Mouse (Mus musculus) lung, postnatal 0 days (tissue): ENCODE measurements around the gene Pde4c.

ENCODE experiments used
- CTCF ChIP-seq: IDR thresholded peaks from 2 replicates; pipeline ENCODE4 v1.5.1; 2016; ENCODE audit warnings: antibody characterized with exemption, mild to moderate bottlenecking
- EP300 ChIP-seq: IDR thresholded peaks from 2 replicates; pipeline ENCODE4 v1.6.1; 2016; ENCODE audit warnings: antibody characterized with exemption, mild to moderate bottlenecking, control low read depth

GRCm38 (mm10) chr8:70798281-70798680, 74.8 kb downstream of the Pde4c start:
- TF ChIP-seq CTCF (no peak), EP300 (peak; percentile 83)
